Mouse (Mus musculus) erythroblast, embryonic 14.5 days (primary cell): ENCODE measurements around the gene Srgap1.

Source experiments
- GATA1 ChIP-seq: IDR thresholded peaks from 2 replicates; pipeline ENCODE4 v1.6.1; 2012; ENCODE audit warnings: low read length, inconsistent platforms, mixed read lengths
- TAL1 ChIP-seq: IDR thresholded peaks from 3 replicates; pipeline ENCODE4 v1.6.1; 2012; ENCODE audit warnings: low read length, inconsistent platforms, mixed read lengths

GRCm38 (mm10) chr10:121781159-121781558, 266.0 kb downstream of the Srgap1 start:
- TF ChIP-seq GATA1: no peak
- TF ChIP-seq TAL1: no peak
